Mouse (Mus musculus) liver, embryonic 16.5 days (tissue): ENCODE measurements at regions not wholly inside any gene's neighbourhood (a gene's known extent, or its start where the extent isn't known, plus 50 kb on each side); places are given as distances from the start of the nearest gene placed in this dataset.

ENCODE experiments used
- ATAC-seq: fragments of 200-750 bp; cut with Nextera tagmentation; 2 replicates; pipeline ENCODE4 v1.8.0; 2017; ENCODE audit warnings: low read depth, mild to moderate bottlenecking, moderate number of reproducible peaks, moderate library complexity
- H3K27ac ChIP-seq: fragments of 300-500 bp; sonication (generic); 2 replicates; pipeline ENCODE4 v1.5.1; 2014; ENCODE audit warnings: mild to moderate bottlenecking, low read length
- H3K27me3 ChIP-seq: fragments of 300-500 bp; sonication (generic); 2 replicates; pipeline ENCODE4 v1.6.1; 2014; ENCODE audit warnings: low read depth, low read length, mixed read lengths; ENCODE audit not compliant: control insufficient read depth, insufficient read depth
- H3K36me3 ChIP-seq: fragments of 300-500 bp; sonication (generic); 2 replicates; pipeline ENCODE4 v1.6.1; 2014; ENCODE audit warnings: mild to moderate bottlenecking; ENCODE audit not compliant: control insufficient read depth, insufficient read depth
- H3K4me1 ChIP-seq: fragments of 300-500 bp; sonication (generic); 2 replicates; pipeline ENCODE4 v1.6.1; 2014; ENCODE audit warnings: low read depth, low read length, mixed read lengths; ENCODE audit not compliant: control insufficient read depth
- H3K4me2 ChIP-seq: fragments of 300-500 bp; sonication (generic); 2 replicates; pipeline ENCODE4 v1.6.1; 2014; ENCODE audit warnings: low read depth, low read length, mixed read lengths
- H3K4me3 ChIP-seq: fragments of 300-500 bp; sonication (generic); 2 replicates; pipeline ENCODE4 v1.5.1; 2014; ENCODE audit warnings: low read depth, mild to moderate bottlenecking, low read length
- H3K9ac ChIP-seq: fragments of 300-500 bp; sonication (generic); 2 replicates; pipeline ENCODE4 v1.6.1; 2014; ENCODE audit warnings: low read depth, low read length
- H3K9me3 ChIP-seq: fragments of 300-500 bp; sonication (generic); replicated peaks from 2 replicates; pipeline ENCODE4 v1.6.1; 2016; ENCODE audit warnings: low read length; ENCODE audit not compliant: control insufficient read depth
- WGBS: fragments of 180-500 bp; shearing (Covaris S2); extraction: QIAGEN DNeasy Blood & Tissue Kit; methylation state at CpG from one replicate; pipeline ENCODE4 v1.1.7; 2014; ENCODE audit not compliant: insufficient replicate concordance; 5-methylcytosine and 5-hydroxymethylcytosine counted together

GRCm38 (mm10) chr5:119143411-119143810, 527.1 kb upstream of the Tbx3 start:
- no peak for ATAC-seq
- no peaks in the 10 kb centered on the region; the same call in 1 of the 2 replicates for H3K9me3 ChIP-seq
- WGBS: 39% methylated on average over 8 of the region's 8 CpGs
- no peak overlapping the region for H3K4me3 ChIP-seq
- no peak overlapping the region for H3K4me2 ChIP-seq
- H3K4me1 ChIP-seq: no peaks in the 10 kb centered on the region
- H3K27ac ChIP-seq: no peak overlapping the region
- no peaks in the 10 kb centered on the region for H3K36me3 ChIP-seq
- no peaks in the 10 kb centered on the region for H3K27me3 ChIP-seq
- no peak overlapping the region for H3K9ac ChIP-seq

GRCm38 (mm10) chr5:119149389-119150185, 520.9 kb upstream of the Tbx3 start:
- no peak overlapping the region for H3K9ac ChIP-seq
- ATAC-seq: no peak
- H3K27me3 ChIP-seq: no peaks in the 10 kb centered on the region
- no peaks in the 10 kb centered on the region; the same call in 1 of the 2 replicates for H3K9me3 ChIP-seq
- H3K27ac ChIP-seq: no peak overlapping the region
- no peak overlapping the region for H3K4me3 ChIP-seq
- H3K4me1 ChIP-seq: no peaks in the 10 kb centered on the region
- no peak overlapping the region for H3K4me2 ChIP-seq
- WGBS: 72% methylated on average over 25 of the region's 25 CpGs
- no peaks in the 10 kb centered on the region for H3K36me3 ChIP-seq

DNA sequence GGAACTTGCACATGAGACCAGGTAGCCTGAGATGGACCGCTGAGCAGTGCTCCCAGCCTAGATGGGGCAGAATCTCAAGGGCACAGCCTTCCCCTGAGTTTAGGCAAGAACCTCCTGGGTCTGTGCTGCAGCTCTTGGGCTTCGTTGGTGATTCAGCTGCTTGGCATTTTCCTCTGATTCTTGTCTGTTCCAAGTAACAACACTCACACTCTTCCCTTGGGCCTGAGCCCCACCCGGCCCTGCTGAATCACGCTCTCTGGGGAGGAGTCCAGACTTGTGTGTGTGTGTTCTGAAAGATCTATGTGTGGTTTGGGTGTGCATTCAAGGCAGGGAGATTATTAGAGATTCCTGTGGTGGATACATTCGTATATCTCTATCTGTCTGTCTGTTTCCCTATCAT, 517.4 kb upstream of the Tbx3 start:
- H3K27ac ChIP-seq: no peak overlapping the region
- WGBS: 57% methylated on average over 5 of the region's 5 CpGs
- no peak overlapping the region for H3K4me3 ChIP-seq
- no peaks in the 10 kb centered on the region for H3K27me3 ChIP-seq
- no peaks in the 10 kb centered on the region for H3K4me1 ChIP-seq
- no peaks in the 10 kb centered on the region for H3K36me3 ChIP-seq
- no peak overlapping the region for H3K9ac ChIP-seq
- H3K9me3 ChIP-seq: no peaks in the 10 kb centered on the region
- ATAC-seq: no peak
- no peak overlapping the region for H3K4me2 ChIP-seq

DNA sequence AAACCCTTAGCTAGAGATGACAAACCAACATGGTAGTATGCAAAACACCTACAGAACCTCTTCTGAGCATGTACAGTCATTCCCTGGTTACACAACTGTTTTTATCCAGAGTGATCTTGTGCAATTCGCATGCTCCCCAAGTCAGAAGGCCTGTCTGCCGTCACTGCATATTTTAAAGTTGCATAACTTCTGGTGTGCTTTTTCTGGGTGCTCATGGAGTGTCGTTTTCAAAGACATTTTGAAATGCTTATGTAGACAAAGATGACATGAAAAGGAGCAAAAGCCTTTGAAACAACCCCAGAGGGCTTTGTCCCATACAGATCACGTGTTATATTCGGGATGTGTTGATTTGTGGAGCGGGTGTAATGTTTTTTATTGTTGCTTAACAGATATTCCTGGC, 513.8 kb upstream of the Tbx3 start:
- H3K9ac ChIP-seq: no peak overlapping the region
- WGBS: 61% methylated on average over 6 of the region's 6 CpGs
- no peak for ATAC-seq
- H3K4me3 ChIP-seq: no peak overlapping the region
- H3K27me3 ChIP-seq: no peaks in the 10 kb centered on the region
- no peak overlapping the region for H3K27ac ChIP-seq
- no peaks in the 10 kb centered on the region for H3K9me3 ChIP-seq
- no peak overlapping the region for H3K4me2 ChIP-seq
- H3K36me3 ChIP-seq: no peaks in the 10 kb centered on the region
- H3K4me1 ChIP-seq: no peaks in the 10 kb centered on the region

GRCm38 (mm10) chr5:119158171-119158570, 512.3 kb upstream of the Tbx3 start:
- Histone ChIP-seq H3K36me3 (no peaks in the 10 kb centered on the region), H3K4me1 (no peaks in the 10 kb centered on the region), H3K9ac (no peak overlapping the region), H3K9me3 (no peaks in the 10 kb centered on the region), H3K27ac (no peak overlapping the region), H3K27me3 (no peaks in the 10 kb centered on the region), H3K4me2 (no peak overlapping the region), H3K4me3 (no peak overlapping the region)
- WGBS: 47% methylated on average over 4 of the region's 4 CpGs
- ATAC-seq: no peak

GRCm38 (mm10) chr5:119162132-119162675, 508.3 kb upstream of the Tbx3 start:
- 80% methylated on average over 13 of the region's 13 CpGs for WGBS
- Histone ChIP-seq H3K9me3 (no peaks in the 10 kb centered on the region), H3K9ac (no peak overlapping the region), H3K27me3 (no peaks in the 10 kb centered on the region), H3K36me3 (no peaks in the 10 kb centered on the region), H3K4me2 (no peak overlapping the region), H3K4me3 (no peak overlapping the region), H3K27ac (no peak overlapping the region), H3K4me1 (no peaks in the 10 kb centered on the region)
- no peak for ATAC-seq

- H3K27ac ChIP-seq: no peak overlapping the region
- H3K4me2 ChIP-seq: no peak overlapping the region
- no peaks in the 10 kb centered on the region for H3K27me3 ChIP-seq
- WGBS: 72% methylated on average over 17 of the region's 17 CpGs
- H3K4me1 ChIP-seq: no peaks in the 10 kb centered on the region
- no peak overlapping the region for H3K9ac ChIP-seq
- ATAC-seq: no peak
- no peaks in the 10 kb centered on the region for H3K9me3 ChIP-seq
- H3K4me3 ChIP-seq: no peak overlapping the region
- H3K36me3 ChIP-seq: no peaks in the 10 kb centered on the region
These were observed 502.8 kb upstream of the Tbx3 start for GRCm38 (mm10) chr5:119167718-119168117.

GRCm38 (mm10) chr5:119169274-119169673, 501.2 kb upstream of the Tbx3 start:
- H3K9ac ChIP-seq: no peak overlapping the region
- WGBS: 74% methylated on average over 7 of the region's 7 CpGs
- H3K4me2 ChIP-seq: no peak overlapping the region
- ATAC-seq: no peak
- no peaks in the 10 kb centered on the region for H3K36me3 ChIP-seq
- no peaks in the 10 kb centered on the region for H3K4me1 ChIP-seq
- no peak overlapping the region for H3K4me3 ChIP-seq
- H3K27me3 ChIP-seq: no peaks in the 10 kb centered on the region
- H3K9me3 ChIP-seq: no peaks in the 10 kb centered on the region
- no peak overlapping the region for H3K27ac ChIP-seq

GRCm38 (mm10) chr5:119171626-119172025, 498.8 kb upstream of the Tbx3 start:
- H3K4me2 ChIP-seq: no peak overlapping the region
- WGBS: 55% methylated on average over 1 of the region's 1 CpGs
- no peaks in the 10 kb centered on the region for H3K4me1 ChIP-seq
- no peak for ATAC-seq
- H3K9me3 ChIP-seq: no peaks in the 10 kb centered on the region; the same call in 1 of the 2 replicates
- no peak overlapping the region for H3K27ac ChIP-seq
- H3K27me3 ChIP-seq: no peaks in the 10 kb centered on the region
- H3K9ac ChIP-seq: no peak overlapping the region
- H3K4me3 ChIP-seq: no peak overlapping the region
- H3K36me3 ChIP-seq: no peaks in the 10 kb centered on the region
